Mouse (Mus musculus): ENCODE measurements around the gene Atp6v1c2.

GRCm38 (mm10) chr12:17338338-17338737 lies 9.2 kb upstream of the Atp6v1c2 start:
- TF ChIP-seq EP300 (IDR thresholded peaks at IDR 0.05; ENCODE audit: low read length) (no peak), ZKSCAN1 (IDR thresholded peaks at IDR 0.05; ENCODE audit: borderline replicate concordance, low read depth, low read length) (no peak), BHLHE40 (IDR thresholded peaks at IDR 0.05; ENCODE audit: low read depth, low read length) (no peak)

Data from CH12.LX (cell line).